Mouse (Mus musculus) liver, embryonic 11.5 days (tissue): ENCODE data around the gene Dpyd. TPM values are rescaled to one million over a fixed set of nuclear protein-coding genes. Genes with fewer than 3 reads are reported as not detected.

Experiments
- ATAC-seq: fragments of 200-750 bp; cut with Nextera tagmentation; replicated peaks from 2 replicates; pipeline ENCODE4 v1.8.0; 2017; ENCODE audit warnings: moderate number of reproducible peaks, mild to moderate bottlenecking, moderate TSS enrichment, moderate library complexity; ENCODE audit not compliant: low FRiP score
- DNase-seq: peaks from one replicate; pipeline ENCODE4 v3.0.0-alpha.2; 2017; ENCODE audit warnings: low spot score
- H3K27ac ChIP-seq: fragments of 300-500 bp; sonication (generic); 2 replicates; pipeline ENCODE4 v1.5.1; 2014; ENCODE audit warnings: mild to moderate bottlenecking, low read depth, low read length, control low read depth
- H3K27me3 ChIP-seq: fragments of 300-500 bp; sonication (generic); replicated peaks from 2 replicates; pipeline ENCODE4 v1.6.1; 2014; ENCODE audit warnings: low read length, mixed read lengths; ENCODE audit not compliant: control insufficient read depth, insufficient read depth
- H3K36me3 ChIP-seq: fragments of 300-500 bp; sonication (generic); 2 replicates; pipeline ENCODE4 v1.6.1; 2014; ENCODE audit warnings: mild to moderate bottlenecking, low read length, moderate library complexity, mixed read lengths; ENCODE audit not compliant: control insufficient read depth, insufficient read depth
- H3K4me1 ChIP-seq: fragments of 300-500 bp; sonication (generic); replicated peaks from 2 replicates; pipeline ENCODE4 v1.6.1; 2014; ENCODE audit warnings: low read length, mixed read lengths; ENCODE audit not compliant: control insufficient read depth, insufficient read depth
- H3K4me2 ChIP-seq: fragments of 300-500 bp; sonication (generic); 2 replicates; pipeline ENCODE4 v1.6.1; 2014; ENCODE audit warnings: mild to moderate bottlenecking, control low read depth, moderate library complexity
- H3K4me3 ChIP-seq: fragments of 300-500 bp; sonication (generic); 2 replicates; pipeline ENCODE4 v1.5.1; 2014; ENCODE audit warnings: low read depth, low read length, control low read depth
- H3K9ac ChIP-seq: fragments of 300-500 bp; sonication (generic); 2 replicates; pipeline ENCODE4 v1.6.1; 2014; ENCODE audit warnings: low read depth, low read length, control low read depth
- H3K9me3 ChIP-seq: fragments of 300-500 bp; sonication (generic); 2 replicates; pipeline ENCODE4 v1.6.1; 2016; ENCODE audit warnings: low read length, inconsistent platforms, mixed read lengths; ENCODE audit not compliant: control insufficient read depth
- WGBS: fragments of 180-500 bp; shearing (Covaris S2); extraction: QIAGEN DNeasy Blood & Tissue Kit; methylation state at CpG from one replicate; pipeline ENCODE4 v1.1.7; 2014; 5-methylcytosine and 5-hydroxymethylcytosine counted together
- polyA plus RNA-seq: library from polyadenylated mRNA; unstranded; fragments of >200 nt; fragmentation: Nextera tagmentation; extraction: Ambion mirVana; gene quantifications from 2 replicates; pipeline ENCODE4 v1.2.1, GENCODE M21; 2014

The Dpyd gene
- polyA plus RNA-seq, 1 experiment from 2014 or later, result 1.6 TPM

DNA sequence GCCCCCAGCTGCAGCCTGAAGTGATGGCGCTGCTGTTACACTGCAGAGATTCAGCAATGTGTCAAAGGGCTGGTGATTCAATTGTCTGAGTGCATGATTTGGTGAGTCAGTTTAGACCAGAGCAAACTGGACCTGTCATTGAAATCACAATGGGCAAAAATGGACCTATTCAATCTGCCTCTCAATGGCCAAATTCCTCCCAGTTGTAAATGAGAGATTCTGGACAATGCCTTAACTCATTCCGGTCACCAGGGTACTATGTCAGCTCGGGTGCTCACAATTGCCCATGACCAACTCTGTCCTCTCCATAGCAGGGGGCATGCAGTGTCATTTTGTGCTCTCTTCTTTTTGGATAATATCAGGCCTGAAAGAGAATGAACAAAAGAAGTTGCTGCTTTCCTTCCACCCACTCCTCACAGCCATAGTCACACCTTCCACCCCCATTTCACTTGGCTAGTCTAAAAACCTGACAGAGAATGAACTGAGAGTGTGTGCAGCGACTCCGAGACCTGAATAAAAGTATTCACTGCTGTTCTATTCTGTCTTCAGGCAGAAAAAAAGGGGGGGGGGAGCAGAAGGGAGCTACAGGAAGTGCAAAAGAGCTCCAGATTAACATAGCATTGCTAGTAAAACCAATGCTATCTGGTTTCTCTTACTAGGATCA is 533.4 kb downstream of the Dpyd start:
- 81% methylated on average over 5 of the region's 5 CpGs for WGBS
- Histone ChIP-seq H3K4me2 (no peak overlapping the region), H3K27me3 (no peaks in the 10 kb centered on the region), H3K27ac (no peak overlapping the region), H3K9me3 (no peaks in the 10 kb centered on the region), H3K4me1 (no peaks in the 10 kb centered on the region), H3K36me3 (no peaks in the 10 kb centered on the region), H3K4me3 (no peak overlapping the region), H3K9ac (no peak overlapping the region)
- DNase-seq (no peak), ATAC-seq (no peak)

DNA sequence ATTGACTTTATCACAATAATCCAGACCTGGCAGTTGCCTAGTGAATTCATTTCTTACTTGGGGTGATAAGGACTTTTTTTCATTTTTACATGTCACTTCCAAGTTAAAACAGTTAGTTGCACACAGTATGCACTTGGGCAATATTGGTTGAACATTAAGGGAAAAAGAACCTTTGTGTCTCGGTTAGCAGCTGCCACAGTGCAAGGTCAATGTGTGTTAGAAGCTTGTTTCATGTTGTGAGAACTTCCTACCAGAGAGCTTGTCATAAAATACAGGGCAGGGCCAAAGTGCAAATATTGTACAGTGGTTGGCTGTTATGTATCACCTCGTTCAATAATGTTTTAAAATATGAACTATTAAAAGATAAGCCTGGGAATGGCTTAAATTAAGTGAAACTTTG is 564.1 kb downstream of the Dpyd start:
- no peak overlapping the region for H3K9ac ChIP-seq
- no peak overlapping the region for H3K4me3 ChIP-seq
- no peaks in the 10 kb centered on the region for H3K4me1 ChIP-seq
- DNase-seq (no peak), ATAC-seq (no peak)
- no peaks in the 10 kb centered on the region for H3K36me3 ChIP-seq
- WGBS, result 54% methylated on average over 2 of the region's 2 CpGs
- no peaks in the 10 kb centered on the region for H3K9me3 ChIP-seq
- no peaks in the 10 kb centered on the region for H3K27me3 ChIP-seq
- no peak overlapping the region for H3K27ac ChIP-seq
- H3K4me2 ChIP-seq, result no peak overlapping the region

DNA sequence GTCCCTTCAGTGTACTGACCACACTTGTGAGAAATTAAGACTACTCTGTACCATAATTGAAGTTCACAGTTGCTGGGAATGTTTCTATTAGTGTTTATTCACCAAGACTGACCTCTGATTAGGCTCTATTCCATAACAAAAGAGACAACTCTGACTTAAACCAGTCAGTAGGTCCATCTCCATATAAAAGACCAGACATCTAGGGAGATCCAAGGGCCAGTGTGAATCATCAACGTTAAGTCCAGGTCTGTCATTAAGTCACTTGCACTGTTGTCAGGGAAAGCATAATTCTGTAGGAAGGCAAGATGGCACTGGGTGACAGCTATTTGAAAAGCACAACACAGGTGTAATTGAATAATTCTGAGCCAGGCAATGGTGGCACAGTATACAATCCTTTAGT is 566.1 kb downstream of the Dpyd start:
- ATAC-seq, result no peak
- Histone ChIP-seq H3K4me3 (no peak overlapping the region), H3K4me2 (no peak overlapping the region), H3K9me3 (no peaks in the 10 kb centered on the region), H3K27me3 (no peaks in the 10 kb centered on the region), H3K4me1 (no peaks in the 10 kb centered on the region), H3K36me3 (no peaks in the 10 kb centered on the region), H3K9ac (no peak overlapping the region), H3K27ac (no peak overlapping the region)
- WGBS, result 66% methylated on average over 1 of the region's 1 CpGs
- no peak for DNase-seq

- Histone ChIP-seq H3K36me3 (no peaks in the 10 kb centered on the region), H3K4me2 (no peak overlapping the region), H3K9ac (no peak overlapping the region), H3K27me3 (no peaks in the 10 kb centered on the region), H3K9me3 (no peaks in the 10 kb centered on the region), H3K4me3 (no peak overlapping the region), H3K4me1 (no peaks in the 10 kb centered on the region), H3K27ac (no peak overlapping the region)
- no peak for DNase-seq
- 76% methylated on average over 5 of the region's 5 CpGs for WGBS
- no peak for ATAC-seq
Measured at GRCm38 (mm10) chr3:119143034-119143433, 581.1 kb downstream of the Dpyd start.

- Histone ChIP-seq H3K9ac (no peak overlapping the region), H3K4me3 (no peak overlapping the region), H3K9me3 (no peaks in the 10 kb centered on the region), H3K4me1 (no peaks in the 10 kb centered on the region), H3K4me2 (no peak overlapping the region), H3K36me3 (no peaks in the 10 kb centered on the region), H3K27me3 (no peaks in the 10 kb centered on the region), H3K27ac (no peak overlapping the region)
- no peak for DNase-seq
- no peak for ATAC-seq
- WGBS, result 85% methylated on average over 1 of the region's 1 CpGs
Measured at GRCm38 (mm10) chr3:119144788-119145187, 582.9 kb downstream of the Dpyd start.

- H3K4me3 ChIP-seq, result no peak overlapping the region
- H3K27me3 ChIP-seq, result no peaks in the 10 kb centered on the region
- no peak overlapping the region for H3K4me2 ChIP-seq
- DNase-seq (no peak), ATAC-seq (no peak)
- H3K4me1 ChIP-seq, result no peaks in the 10 kb centered on the region
- no peaks in the 10 kb centered on the region for H3K9me3 ChIP-seq
- WGBS, result 61% methylated on average over 17 of the region's 17 CpGs
- no peaks in the 10 kb centered on the region for H3K36me3 ChIP-seq
- H3K9ac ChIP-seq, result no peak overlapping the region
- H3K27ac ChIP-seq, result no peak overlapping the region
Measured at GRCm38 (mm10) chr3:119154604-119155444, 592.9 kb downstream of the Dpyd start.

- whole genome bisulfite sequencing, result 77% methylated on average over 4 of the region's 4 CpGs
- H3K9ac ChIP-seq, result no peak overlapping the region
- H3K4me3 ChIP-seq, result no peak overlapping the region
- ATAC-seq (no peak), DNase-seq (no peak)
- H3K4me1 ChIP-seq, result no peaks in the 10 kb centered on the region
- H3K9me3 ChIP-seq, result no peaks in the 10 kb centered on the region
- no peak overlapping the region for H3K4me2 ChIP-seq
- H3K27me3 ChIP-seq, result no peaks in the 10 kb centered on the region
- no peak overlapping the region for H3K27ac ChIP-seq
- H3K36me3 ChIP-seq, result no peaks in the 10 kb centered on the region
Measured at GRCm38 (mm10) chr3:119158670-119159069, 596.7 kb downstream of the Dpyd start.

DNA sequence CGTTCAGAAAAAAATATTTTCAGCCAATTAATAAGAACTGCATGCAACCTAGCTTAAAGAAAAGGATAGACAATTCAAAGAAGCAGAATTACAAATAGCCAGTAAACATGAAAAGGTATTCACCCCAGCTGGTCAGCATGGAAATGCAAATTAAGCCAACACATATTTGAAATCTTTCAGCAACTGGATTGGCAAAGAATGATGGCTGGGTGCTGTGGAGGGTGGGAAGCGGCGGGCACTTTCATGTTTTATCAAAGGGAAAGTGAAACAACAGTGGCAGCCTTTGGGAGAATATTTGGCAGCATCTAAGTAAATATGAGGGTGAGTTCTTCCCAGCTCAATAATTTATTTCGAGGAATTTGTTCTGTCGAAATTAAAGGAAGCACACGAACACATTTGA is 603.8 kb downstream of the Dpyd start:
- no peak overlapping the region for H3K27ac ChIP-seq
- no peak overlapping the region for H3K4me2 ChIP-seq
- no peaks in the 10 kb centered on the region for H3K36me3 ChIP-seq
- no peak overlapping the region for H3K4me3 ChIP-seq
- no peak overlapping the region for H3K9ac ChIP-seq
- H3K9me3 ChIP-seq, result no peaks in the 10 kb centered on the region
- WGBS, result 78% methylated on average over 6 of the region's 6 CpGs
- H3K27me3 ChIP-seq, result no peaks in the 10 kb centered on the region
- no peaks in the 10 kb centered on the region for H3K4me1 ChIP-seq
- no peak for ATAC-seq
- no peak for DNase-seq

DNA sequence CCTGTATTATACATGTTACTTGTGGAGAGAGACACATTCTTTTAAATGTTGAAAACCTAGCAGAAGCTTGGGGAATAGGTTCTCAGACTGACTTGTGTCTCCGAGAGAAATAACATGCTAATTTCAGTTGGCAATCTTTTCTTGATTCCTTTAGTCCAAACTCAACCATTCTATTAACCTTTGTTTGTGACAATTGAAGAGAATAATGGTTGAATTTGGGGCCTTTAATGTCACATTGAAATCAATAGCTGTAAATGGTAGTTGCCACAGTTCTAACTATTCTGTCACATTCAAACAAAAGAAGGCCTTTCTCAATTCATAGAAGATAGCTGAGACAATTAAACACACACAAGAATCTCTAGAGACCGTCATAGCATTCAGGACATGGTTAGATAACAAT is 606.2 kb downstream of the Dpyd start:
- Histone ChIP-seq H3K27me3 (no peaks in the 10 kb centered on the region), H3K4me2 (no peak overlapping the region), H3K36me3 (no peaks in the 10 kb centered on the region), H3K4me3 (no peak overlapping the region), H3K4me1 (no peaks in the 10 kb centered on the region), H3K9me3 (no peaks in the 10 kb centered on the region), H3K9ac (no peak overlapping the region), H3K27ac (no peak overlapping the region)
- no peak for DNase-seq
- 70% methylated on average over 2 of the region's 2 CpGs for WGBS
- ATAC-seq, result no peak
